Mouse (Mus musculus) frontal cortex, adult (tissue): ENCODE results near the gene Gdf15.

Experiments used
- ATAC-seq: cut with Nextera tagmentation; 2 replicates; pipeline ENCODE4 v1.9.2; 2017; ENCODE audit warnings: mild to moderate bottlenecking, moderate library complexity, mixed read lengths; ENCODE audit not compliant: low TSS enrichment

Gene Gdf15

GRCm38 (mm10) chr8:70606780-70607602 is 25.3 kb downstream of the Gdf15 start:
- no peak for ATAC-seq

DNA sequence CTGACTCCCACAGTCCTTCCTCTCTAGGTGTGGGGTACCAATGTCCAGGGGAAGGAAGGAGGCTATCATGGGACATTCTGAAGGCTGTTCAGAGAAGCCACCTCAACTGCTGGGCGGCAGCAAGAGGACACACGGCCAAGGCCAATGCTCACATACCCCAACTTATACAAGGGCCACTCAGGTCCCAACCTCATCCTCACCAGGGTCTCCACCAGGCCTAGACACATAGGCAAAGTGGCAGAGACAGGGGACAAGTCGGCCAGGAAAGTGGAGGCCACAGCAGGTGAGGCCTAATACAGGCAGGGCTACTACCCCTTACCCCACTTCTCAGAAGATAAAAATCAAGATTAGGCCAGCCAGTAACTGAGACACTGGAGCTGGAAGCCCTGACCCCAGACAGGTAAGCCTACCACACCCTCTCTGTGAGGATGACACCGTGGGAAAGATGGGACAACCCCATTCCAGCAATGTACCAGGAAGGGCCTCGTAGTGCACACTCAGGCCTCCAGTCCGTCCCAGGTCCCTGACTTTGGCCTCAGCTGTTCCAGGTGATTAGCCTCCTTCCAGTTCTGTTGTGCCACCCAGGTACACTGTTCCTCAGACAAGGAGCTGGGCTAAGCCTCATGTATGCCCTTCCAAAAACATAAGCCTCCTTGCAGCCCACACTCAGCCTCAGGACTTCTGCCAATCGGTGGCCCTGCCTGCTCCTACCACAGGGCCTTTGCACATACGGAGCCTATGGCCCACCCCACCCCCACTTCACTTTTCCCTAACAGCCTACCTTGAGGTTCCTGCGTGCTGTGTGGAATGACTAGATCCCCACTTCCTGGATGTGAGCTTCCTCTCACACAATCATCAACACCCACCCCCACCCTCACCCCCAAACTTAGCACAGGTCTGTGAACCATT is 26.1 kb downstream of the Gdf15 start:
- ATAC-seq, result no peak

DNA sequence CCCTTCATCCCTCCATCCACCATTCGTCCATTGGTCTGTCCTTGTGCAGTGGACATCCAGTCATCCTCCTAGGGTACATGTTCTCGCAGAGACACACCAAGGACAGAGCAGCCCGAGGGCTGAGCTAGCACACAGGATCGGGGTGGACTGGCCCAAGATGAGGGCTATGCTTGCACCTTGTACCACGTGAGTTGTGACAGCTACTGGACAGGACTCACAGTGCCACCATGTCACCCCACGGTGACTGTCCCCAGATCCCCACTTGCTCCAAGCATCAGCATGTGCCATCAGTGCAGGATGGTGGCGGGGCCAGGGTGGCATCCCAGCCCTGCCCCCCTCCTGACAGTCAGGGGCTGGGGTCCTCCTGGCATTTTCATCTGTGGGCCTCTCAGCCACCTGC is 27.7 kb downstream of the Gdf15 start:
- no peak for ATAC-seq

DNA sequence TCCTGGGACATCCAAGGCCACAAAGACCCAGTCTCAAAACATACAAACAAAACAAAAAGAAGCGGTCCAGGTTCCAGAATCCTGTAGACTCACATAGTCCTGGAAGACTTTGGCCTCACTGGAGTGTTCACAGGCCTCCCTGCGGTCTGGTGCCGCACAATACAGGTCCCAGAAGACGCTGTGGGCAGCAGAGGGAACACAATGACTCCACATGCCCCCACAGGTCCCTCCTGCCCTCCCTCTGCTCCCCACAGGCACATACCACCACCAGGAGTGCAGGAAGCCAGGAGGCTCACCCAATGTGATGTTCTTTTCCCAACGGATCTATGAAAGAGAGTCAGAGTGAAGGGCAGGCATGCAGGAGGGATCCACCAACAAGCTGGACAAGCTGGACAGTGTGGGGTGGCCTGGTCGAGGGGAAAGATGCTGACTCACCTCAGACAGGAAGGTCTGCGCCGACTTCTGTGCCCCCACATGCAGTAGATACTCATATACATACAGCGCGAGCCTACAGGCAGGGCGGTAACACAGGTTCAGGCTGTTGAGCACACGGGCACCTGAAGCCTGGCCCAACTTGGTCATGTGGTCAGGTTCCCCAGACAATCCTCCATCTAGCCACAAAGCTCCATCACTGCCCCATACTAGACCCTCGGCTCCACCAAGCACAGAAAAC is 30.0 kb downstream of the Gdf15 start:
- no peak for ATAC-seq

GRCm38 (mm10) chr8:70601271-70601649 is 31.0 kb downstream of the Gdf15 start:
- ATAC-seq, result peak; percentile 42

DNA sequence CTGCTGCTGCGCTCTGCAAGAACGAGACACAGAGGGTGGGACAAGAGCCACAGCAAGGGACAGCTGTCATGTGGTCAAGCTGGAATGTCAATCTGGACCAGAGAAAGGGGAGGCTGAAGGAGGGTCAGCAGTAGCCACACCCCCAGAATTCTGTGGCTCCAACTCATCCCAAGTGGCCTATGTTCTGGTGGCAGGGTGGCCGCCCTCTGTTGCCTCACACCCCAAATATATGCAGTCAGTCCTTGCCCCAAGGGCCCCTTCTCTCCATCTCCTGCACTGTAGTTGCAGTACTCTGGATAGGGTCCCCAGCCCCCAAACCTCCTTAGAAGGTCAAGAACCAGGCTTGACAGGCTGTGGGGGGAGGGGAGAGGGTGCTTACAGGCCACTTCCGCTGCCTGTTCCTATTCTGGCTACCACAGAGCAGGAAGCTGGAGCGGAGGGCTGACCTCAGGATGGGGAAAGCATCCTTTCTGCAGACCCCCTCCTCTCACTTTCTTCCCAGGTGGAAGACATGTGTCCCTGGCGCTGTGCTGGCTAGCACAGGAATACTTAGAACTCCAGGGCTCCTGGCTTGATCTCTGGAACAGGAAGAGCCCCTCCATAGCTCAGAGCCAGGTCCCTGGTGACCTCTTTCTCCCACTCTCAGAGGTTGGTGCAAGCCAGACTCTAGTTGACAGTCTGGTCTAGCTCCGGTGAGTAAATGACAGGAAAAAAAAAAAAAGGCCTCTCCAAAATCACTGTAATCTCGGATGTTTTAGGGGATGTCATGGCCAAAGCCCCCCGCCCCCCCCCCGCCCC is 31.6 kb downstream of the Gdf15 start:
- ATAC-seq, result no peak

- no peak for ATAC-seq
Measured at GRCm38 (mm10) chr8:70599507-70600290, 32.6 kb downstream of the Gdf15 start.

DNA sequence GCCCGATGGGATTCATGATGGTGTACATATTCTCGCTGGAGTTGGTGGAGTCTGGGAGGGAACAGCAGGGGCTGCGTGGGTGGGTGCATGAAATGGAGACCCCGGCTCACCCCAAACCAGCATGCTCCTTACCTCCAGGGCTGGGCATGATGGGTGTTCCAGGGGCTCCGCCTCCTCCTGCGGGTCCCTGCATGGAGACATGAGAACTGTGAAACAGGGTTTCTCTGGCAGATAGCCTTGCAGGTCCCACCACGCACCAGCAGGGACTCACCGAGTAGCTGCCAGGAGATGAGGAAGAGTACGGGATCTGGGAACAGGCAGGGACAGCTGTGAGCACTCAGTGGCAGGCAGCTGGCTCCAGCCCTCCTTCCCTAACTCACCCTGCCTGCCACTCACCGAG is 33.5 kb downstream of the Gdf15 start:
- ATAC-seq, result peak; percentile 1; the same call in 1 of the 2 replicates

- ATAC-seq, result peak; percentile 64
Measured at GRCm38 (mm10) chr8:70598283-70598682, 34.0 kb downstream of the Gdf15 start.

DNA sequence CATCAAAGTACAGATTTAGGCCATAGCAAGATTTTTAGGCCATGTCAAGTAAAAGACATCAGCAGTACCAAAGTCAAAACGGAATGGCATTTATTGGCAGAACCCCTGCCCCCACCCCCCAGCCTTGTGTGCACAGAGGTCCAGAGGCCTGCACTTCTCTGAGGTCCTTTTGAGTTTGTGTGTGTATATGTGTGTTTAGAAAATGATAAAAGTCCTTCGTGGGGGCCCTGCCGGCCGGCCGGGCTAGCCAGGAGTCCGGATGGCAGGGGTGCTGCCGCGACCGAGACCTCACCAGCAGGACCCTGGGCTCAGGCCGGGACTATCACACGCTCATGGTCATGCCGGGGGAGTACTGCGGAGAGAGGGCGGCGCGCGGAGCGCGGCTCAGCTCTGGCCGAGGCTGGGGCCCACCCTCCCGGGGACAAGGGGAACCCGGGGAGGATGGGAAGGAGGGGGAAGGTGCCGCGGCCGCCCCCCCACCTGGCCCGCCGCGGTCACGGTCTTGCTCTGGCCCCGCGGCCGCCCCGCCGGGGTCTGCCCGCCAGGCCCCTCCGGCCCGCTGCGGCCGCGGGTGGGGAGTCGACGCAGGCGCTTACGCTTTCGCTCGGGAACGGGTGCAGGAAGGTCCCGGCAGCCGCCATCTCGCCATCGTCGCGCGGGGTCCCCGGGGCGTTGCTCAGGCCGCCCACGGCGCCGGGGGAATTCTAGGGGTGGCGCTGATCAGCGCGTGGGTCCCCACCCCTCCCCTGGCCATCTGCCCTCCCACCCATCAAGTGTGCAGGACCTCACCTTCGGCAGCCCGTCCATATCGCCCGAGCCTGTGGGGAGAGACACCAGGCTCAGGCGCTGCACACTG is 34.6 kb downstream of the Gdf15 start:
- no peak for ATAC-seq

DNA sequence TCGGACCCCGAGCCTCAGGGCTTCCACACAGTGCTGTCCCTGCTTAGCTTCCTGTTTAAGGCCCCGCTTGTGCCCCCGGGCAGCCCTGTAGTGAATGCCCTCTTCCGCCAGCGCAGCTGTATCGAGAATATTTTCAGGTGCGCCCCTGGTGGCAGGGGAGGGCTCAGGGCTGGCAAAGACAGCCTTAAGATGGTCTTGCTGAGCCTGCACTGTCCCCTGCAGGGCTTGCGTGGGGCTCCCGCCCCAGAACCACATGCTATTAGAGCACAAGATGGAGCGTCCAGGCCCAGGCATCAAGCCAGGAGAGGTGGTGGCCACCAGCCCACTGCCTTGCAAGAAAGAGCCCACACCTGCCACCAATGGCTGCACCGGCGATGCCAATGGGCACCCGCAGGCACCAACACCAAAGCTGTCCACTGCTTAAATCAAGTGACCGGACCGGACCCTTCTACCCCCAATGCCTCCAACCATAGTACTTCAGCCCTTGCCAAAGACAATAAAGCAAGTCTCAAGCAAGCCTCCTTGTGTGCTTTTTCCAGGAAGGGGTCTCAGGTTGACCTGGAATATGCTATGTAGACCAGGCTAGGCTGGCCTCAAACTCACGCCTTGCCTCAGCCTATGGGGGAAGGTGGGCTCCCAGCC is 35.4 kb downstream of the Gdf15 start:
- no peak for ATAC-seq

GRCm38 (mm10) chr8:70596216-70596615 is 36.0 kb downstream of the Gdf15 start:
- no peak for ATAC-seq

DNA sequence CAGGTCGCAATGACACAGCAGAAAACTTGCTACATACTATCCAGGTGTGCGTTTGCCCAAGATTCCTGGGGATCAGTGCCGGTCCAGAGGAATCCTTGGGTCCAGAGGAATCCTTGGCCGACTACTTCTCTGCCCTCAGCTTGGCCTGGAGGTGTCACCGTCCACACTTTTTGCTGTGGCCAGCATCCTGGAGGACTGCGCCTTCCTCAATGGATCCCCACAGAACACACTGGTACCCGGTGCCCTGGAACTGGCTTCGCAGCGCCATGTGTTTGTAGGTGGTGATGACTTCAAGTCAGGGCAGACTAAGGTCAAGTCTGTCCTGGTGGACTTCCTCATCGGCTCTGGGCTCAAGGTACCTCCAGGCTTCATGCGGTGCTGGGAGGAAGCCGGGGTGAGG is 36.4 kb downstream of the Gdf15 start:
- ATAC-seq, result no peak

DNA sequence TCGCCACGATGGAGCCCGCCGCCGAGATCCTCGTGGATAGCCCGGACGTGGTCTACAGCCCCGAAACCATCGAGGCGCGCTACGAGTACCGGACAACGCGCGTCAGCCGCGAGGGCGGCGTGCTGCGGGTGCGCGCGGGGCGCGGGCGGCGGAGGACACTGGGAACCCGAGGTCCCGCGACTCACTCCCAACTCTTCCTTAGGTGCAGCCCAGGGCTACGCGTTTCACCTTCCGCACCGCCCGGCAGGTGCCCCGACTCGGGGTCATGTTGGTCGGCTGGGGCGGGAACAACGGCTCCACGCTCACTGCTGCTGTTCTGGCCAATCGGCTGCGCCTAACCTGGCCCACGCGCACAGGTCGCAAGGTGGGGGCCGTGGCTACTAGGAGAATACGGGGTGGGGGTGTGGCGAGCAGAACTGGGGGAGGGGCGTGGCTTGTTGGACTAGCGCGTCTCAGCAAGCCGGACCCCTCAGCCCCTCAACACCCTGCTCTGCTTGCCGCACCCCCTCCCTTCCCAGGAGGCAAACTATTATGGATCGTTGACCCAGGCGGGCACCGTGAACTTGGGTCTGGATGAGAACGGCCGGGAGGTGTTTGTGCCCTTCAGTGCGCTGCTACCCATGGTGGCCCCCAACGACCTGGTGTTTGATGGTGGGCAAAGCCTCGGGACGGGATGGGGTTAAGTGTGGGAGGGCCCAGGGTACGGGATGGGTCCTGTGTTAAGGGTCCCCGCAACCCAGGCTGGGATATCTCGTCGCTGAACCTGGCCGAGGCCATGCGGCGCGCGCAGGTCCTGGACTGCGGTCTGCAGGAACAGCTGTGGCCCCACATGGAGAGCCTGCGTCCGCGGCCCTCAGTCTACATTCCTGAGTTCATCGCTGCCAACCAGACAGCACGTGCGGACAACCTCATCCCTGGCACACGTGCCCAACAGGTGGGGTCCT is 37.4 kb downstream of the Gdf15 start:
- 0 out of 2 replicates have a peak, but pooled peaks have one; percentile 3 for ATAC-seq

DNA sequence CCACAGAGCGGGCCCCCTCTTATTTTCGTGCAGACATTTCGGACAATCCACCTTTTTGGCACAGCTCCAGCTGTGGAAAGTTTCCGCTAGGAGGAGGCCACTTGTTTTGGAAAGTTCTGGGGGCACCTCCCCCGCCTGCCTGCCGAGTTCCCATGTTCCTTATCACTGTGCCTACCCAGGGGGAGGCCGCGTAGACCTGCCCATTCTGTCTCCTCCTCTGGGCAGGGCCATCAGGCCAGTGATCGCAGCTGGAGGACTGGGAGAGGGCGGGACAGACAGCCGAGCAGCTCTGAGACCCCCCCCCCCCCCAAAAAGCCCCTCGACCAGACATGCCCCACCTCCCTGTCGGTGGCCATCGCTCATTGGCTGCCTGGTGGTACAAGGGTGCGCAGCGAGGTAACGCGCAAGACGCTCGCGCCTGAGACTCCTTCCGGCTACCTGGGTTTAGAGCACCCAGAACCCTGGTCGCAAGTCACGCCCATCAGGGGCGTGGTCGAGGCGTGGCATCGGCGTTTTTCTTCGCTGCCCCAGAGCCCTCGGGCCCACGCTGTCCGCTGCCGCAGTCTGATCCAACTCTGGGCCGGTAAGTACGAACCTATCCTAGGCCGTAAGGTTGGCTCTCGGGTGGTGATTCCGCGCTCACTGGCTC is 38.2 kb downstream of the Gdf15 start, which contains the start of gene Isyna1:
Gene Isyna1 (plus strand): TSS at position 413 of the 649 bp plus-strand sequence.
- ATAC-seq, result peak; percentile 42

- no peak for ATAC-seq
Measured at GRCm38 (mm10) chr8:70593173-70593572, 39.1 kb downstream of the Gdf15 start.

GRCm38 (mm10) chr8:70591569-70591968 is 40.7 kb downstream of the Gdf15 start:
- ATAC-seq, result peak; percentile 48
